Mouse (Mus musculus): Measurements from ENCODE around the gene Ddx23. TPM values are rescaled to one million over a fixed set of nuclear protein-coding genes. Genes with fewer than 3 reads are reported as not detected.
A peak's percentile ranks its signal among the peaks of the same experiment; 100 is the strongest.

Gene Ddx23
- polyA plus RNA-seq, 1 experiment from 2014 or later = 27.3 TPM

DNA sequence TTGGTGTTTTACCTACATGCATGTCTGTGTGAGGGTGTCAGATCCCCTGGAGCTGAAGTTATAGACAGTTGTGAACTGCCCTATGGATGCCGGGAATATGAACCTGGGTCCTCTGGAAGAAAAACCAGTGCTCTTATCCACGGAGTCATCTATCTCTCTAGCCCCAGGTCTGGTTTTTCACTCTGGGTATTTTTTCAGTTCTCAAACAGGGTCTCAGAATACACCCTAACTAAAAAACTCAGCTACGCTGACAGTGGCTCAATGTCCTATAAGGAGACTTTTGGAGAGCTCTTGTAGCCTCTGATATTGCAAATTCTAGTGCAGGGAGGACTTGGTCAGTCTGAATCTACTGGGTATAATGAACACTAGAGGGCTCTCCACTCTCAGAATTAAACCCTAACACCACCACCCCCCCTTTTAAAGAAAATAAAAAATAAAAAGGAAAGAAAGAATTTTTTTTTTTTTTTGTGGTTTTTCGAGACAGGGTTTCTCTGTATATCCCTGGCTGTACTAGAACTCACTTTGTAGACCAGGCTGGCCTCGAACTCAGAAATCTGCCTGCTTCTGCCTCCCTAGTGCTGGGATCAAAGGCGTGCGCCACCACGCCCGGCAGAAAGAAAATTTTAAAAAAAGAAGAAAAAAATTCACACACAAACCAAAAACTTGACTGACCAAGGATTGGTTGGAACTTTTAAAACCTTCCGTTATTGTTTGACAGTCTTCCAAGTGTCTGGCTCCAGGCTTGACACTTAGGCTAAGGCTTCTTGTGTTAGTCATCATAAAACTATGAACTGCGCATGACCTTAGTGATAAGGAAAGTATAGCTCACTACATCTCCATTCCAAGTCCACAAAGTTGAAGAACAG, 1.6 kb upstream of the Ddx23 start:
- no peak overlapping the region for H3K27ac ChIP-seq
- no peaks in the 10 kb centered on the region for H3K27me3 ChIP-seq (ENCODE audit: poor library complexity, severe bottlenecking)
- no peak overlapping the region for H3K4me3 ChIP-seq
- no peak for DNase-seq (ENCODE audit: extremely low spot score, low spot score)
- H3K4me1 ChIP-seq = peaks cover 14% of the 10 kb centered on the region
- H3K9me3 ChIP-seq = no peaks in the 10 kb centered on the region
- 82% methylated on average over 11 of the region's 11 CpGs for WGBS
- peaks cover 18% of the 10 kb centered on the region for H3K36me3 ChIP-seq (replicated peaks)

DNA sequence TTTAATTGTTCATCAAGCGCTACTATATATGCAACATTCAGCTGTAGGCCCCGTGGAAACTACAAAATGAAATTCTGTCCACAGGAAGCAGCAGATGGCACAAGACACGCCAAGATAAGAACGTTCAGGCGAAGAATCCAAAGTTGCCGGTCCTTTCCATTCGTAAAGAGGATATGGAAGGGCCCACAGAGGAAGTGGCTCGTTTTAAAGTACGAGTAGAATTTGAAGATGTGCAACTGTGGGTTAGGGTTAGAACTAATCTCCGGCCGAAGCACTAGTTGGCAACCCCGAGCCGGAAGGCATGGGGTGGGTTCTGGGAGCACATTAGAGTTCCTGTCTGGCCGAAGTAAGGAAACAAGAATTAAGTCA, 512 bp downstream of the Ddx23 start:
- WGBS = 3% methylated on average over 14 of the region's 14 CpGs
- peak overlapping the region; percentile 92 for H3K4me3 ChIP-seq
- peaks cover 39% of the 10 kb centered on the region for H3K36me3 ChIP-seq (replicated peaks)
- H3K27me3 ChIP-seq (ENCODE audit: poor library complexity, severe bottlenecking) = no peaks in the 10 kb centered on the region
- peak overlapping the region; percentile 98 for H3K27ac ChIP-seq
- no peak for DNase-seq (ENCODE audit: extremely low spot score, low spot score)
- peaks cover 14% of the 10 kb centered on the region for H3K4me1 ChIP-seq
- no peaks in the 10 kb centered on the region for H3K9me3 ChIP-seq

DNA sequence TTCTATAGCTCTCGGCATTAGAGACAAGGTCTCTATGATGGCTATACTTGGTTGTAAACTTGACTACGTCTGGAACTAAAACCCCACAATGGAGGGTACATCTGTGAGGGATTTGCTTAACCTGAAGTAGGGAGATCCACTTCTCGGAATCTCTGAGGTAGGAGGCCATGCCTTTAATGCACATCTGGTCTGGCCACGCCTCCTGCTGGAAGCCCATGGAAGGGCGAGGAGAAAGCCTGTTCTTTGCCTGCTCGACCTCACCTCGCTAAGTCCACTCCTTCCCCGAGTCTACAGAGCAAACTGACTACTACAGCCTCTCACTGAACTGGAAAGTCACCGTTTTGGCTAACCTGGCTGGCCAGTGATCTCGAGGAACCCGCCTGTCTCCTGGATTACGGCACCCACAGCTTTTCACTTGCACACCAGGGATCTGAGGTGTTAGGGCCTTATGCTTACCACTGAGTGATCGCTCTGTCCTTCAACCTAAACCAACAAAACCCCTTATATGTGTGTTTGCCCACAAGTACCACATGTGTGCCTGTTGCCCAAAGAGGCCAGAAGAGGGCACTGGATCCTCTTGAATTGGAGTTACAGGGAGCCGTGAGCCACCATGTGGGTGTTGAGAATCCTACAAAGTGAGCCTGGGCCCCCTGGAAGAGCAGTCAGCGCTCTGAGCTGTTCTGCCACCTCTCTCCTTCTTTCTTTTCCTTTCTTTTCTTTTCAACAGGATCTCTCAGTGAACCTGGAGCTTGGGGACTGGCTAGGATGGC, 5.5 kb downstream of the Ddx23 start:
- WGBS = 85% methylated on average over 15 of the region's 15 CpGs
- Histone ChIP-seq H3K36me3 (replicated peaks) (peaks cover 90% of the 10 kb centered on the region), H3K4me1 (peaks cover 14% of the 10 kb centered on the region), H3K9me3 (no peaks in the 10 kb centered on the region), H3K4me3 (no peak overlapping the region), H3K27ac (no peak overlapping the region), H3K27me3 (ENCODE audit: poor library complexity, severe bottlenecking) (no peaks in the 10 kb centered on the region)
- DNase-seq (ENCODE audit: extremely low spot score, low spot score) = no peak

DNA sequence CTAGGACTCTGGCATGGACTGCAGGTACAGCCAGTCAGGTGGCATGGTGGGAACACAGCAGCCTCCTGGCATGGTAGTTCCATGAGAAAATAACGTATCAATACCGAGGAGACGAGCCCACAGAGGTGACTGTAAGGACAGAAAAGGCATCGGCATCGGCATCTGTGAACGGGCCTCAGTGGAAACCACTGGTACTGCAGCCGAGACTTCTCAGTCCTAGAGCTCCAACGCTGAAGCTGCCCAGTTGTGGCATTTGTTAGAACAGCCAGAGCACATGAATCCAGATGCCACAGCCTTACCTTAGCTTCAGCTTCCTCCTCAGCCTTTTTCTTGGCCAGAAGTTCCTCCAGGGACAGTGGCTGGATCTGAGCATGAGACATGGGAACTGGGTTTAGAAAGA, 10.5 kb downstream of the Ddx23 start:
- no peak overlapping the region for H3K4me3 ChIP-seq
- no peak for DNase-seq (ENCODE audit: extremely low spot score, low spot score)
- WGBS = 97% methylated on average over 8 of the region's 8 CpGs
- H3K27me3 ChIP-seq (ENCODE audit: poor library complexity, severe bottlenecking) = no peaks in the 10 kb centered on the region
- H3K36me3 ChIP-seq (replicated peaks) = peaks cover 100% of the 10 kb centered on the region
- no peaks in the 10 kb centered on the region for H3K4me1 ChIP-seq
- H3K27ac ChIP-seq = no peak overlapping the region
- H3K9me3 ChIP-seq = no peaks in the 10 kb centered on the region

DNA sequence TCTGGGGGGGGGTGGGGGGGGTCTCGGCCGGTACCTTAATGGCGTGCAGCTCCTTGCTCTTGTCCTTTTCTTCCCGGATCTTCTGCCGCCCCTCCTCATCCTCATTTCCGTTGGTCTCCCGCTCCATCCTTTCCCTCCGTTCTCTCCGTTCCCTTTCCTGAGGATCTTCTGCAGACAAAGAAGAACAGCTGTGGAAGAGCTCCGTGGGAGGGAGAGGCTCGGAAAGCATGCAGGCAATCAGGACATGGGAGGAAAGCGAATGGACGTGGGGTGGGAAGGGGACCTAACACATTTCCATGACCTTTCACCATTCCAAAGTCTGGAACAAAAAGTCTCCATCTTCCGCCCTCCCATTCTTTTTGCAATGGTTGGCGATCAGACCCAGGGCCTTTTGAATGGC, 11.3 kb downstream of the Ddx23 start:
- 89% methylated on average over 15 of the region's 15 CpGs for WGBS
- H3K27me3 ChIP-seq (ENCODE audit: poor library complexity, severe bottlenecking) = no peaks in the 10 kb centered on the region
- H3K36me3 ChIP-seq (replicated peaks) = peaks cover 100% of the 10 kb centered on the region

DNA sequence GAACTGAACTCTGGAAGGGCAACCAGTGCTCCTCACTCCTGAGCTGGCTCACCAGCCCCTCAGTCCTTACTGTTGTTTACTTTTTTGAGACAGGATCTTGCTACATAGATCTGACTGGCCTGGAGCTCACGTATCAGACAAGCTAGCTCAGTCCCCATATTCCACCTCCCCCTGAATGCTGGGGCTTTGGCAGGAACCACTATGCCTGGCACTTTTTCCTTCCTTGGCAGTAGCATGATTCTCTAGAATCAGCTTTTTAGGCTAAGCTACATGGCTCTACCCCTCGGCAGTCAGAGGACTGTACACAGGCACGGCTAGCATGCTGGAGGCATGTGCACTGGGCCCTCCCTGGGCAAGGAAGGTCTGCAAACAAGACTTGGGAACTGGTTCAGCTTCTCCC, 14.6 kb downstream of the Ddx23 start:
- no peaks in the 10 kb centered on the region for H3K4me1 ChIP-seq
- H3K27me3 ChIP-seq (ENCODE audit: poor library complexity, severe bottlenecking) = no peaks in the 10 kb centered on the region
- H3K27ac ChIP-seq = no peak overlapping the region
- H3K9me3 ChIP-seq = no peaks in the 10 kb centered on the region
- 95% methylated on average over 3 of the region's 3 CpGs for WGBS
- H3K4me3 ChIP-seq = no peak overlapping the region
- DNase-seq (ENCODE audit: extremely low spot score, low spot score) = no peak
- H3K36me3 ChIP-seq (replicated peaks) = peaks cover 100% of the 10 kb centered on the region

More for the DNA sequence above, 11.3 kb downstream of the Ddx23 start:
- Histone ChIP-seq H3K27ac (no peak overlapping the region), H3K4me3 (no peak overlapping the region), H3K4me1 (no peaks in the 10 kb centered on the region), H3K9me3 (no peaks in the 10 kb centered on the region)
- DNase-seq (ENCODE audit: extremely low spot score, low spot score) = no peak

DNA sequence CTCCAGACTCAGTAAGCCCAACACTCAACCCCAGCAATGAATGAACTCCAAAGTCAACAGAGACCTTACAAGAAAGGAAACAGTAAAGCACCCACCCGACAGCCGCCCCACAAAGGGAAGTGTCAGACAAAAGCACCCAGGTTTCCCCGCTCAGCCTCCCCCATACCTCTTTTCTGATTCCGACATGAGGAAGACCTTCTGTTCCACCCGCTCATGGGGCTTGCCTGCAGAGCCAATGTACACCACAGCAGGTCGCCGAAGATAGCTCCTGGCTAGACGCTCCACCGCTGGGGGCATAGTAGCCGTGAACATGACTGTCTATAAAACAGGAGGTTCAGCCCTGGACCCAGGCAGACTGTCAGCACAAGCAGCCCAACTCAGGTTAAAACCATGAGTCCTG, 15.4 kb downstream of the Ddx23 start:
- WGBS = 90% methylated on average over 10 of the region's 10 CpGs
- no peak overlapping the region for H3K27ac ChIP-seq
- H3K4me1 ChIP-seq = no peaks in the 10 kb centered on the region
- no peak overlapping the region for H3K4me3 ChIP-seq
- H3K9me3 ChIP-seq = no peaks in the 10 kb centered on the region
- H3K36me3 ChIP-seq (replicated peaks) = peaks cover 100% of the 10 kb centered on the region
- no peaks in the 10 kb centered on the region for H3K27me3 ChIP-seq (ENCODE audit: poor library complexity, severe bottlenecking)
- no peak for DNase-seq (ENCODE audit: extremely low spot score, low spot score)

DNA sequence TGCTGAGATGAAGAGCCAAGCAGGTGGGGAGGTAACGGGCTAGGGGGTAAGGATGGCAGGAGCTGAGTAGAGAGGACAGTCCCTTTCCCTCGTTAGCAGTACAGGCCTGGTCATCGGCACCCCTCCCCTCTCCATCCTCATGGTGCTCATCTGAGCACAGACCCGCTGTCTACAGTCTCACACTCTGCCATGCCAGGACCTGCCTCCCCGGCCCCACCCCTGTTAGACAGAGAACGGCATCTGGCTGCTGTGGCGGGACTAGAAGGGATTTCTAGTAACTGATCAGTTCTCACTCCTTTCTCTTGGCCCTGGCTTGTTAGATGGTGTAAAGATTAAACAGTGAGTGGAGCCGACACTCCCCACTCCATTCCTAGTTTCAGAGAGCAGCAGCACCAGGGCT, 16.0 kb downstream of the Ddx23 start:
- Histone ChIP-seq H3K9me3 (no peaks in the 10 kb centered on the region), H3K27ac (no peak overlapping the region), H3K4me1 (no peaks in the 10 kb centered on the region), H3K36me3 (replicated peaks) (peaks cover 100% of the 10 kb centered on the region), H3K4me3 (no peak overlapping the region), H3K27me3 (ENCODE audit: poor library complexity, severe bottlenecking) (no peaks in the 10 kb centered on the region)
- no peak for DNase-seq (ENCODE audit: extremely low spot score, low spot score)
- 87% methylated on average over 8 of the region's 8 CpGs for WGBS

DNA sequence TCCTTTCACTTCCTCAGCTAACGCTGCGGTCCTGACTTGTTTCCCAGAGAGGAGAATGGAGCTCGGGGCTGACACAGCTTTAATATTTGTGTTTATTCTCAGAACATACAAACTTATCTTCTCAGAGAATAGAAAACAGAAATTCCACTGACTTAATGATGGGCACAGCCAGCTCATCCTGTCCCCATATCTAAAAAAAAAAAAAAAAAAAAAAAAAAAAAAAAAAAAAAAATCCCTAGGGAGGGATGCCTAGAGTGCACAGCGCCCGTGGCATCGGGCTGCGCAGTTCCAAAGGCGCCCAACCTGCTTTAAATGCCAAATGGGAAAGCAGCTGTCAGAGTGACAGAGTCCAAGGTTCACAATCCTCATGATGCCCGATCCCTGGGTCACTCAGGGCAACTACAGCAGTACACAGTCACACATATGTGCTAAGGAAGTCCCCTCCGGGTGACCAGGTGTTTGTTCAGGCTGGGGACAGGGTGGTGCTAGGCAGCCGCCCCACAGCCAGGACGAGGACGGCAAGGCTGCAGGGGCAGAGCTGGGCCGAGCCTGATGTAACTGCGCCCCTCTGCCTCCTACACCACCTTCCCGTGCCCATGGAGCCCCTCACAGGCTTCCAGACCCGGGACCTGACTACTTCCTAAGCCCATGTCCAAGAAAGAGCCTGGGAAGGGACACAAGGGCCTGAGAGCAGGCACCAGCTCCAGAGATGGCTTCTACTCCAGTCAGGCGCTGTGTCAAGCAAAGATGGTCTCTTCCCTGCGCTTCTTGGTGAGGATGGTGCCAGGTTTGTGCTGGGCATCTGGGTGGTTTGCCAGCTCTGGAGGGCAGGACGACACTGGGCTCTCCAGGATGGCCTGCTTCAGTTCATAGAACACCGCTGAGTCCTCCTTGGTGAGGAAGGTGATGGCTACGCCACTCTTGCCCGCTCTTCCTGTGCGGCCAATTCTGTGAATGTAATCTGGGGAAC, 17.4 kb downstream of the Ddx23 start:
- Histone ChIP-seq H3K4me3 (no peak overlapping the region), H3K4me1 (no peaks in the 10 kb centered on the region), H3K27me3 (ENCODE audit: poor library complexity, severe bottlenecking) (peaks cover 6% of the 10 kb centered on the region; the same call in 1 of the 2 replicates), H3K36me3 (replicated peaks) (peaks cover 98% of the 10 kb centered on the region), H3K27ac (no peak overlapping the region), H3K9me3 (no peaks in the 10 kb centered on the region)
- no peak for DNase-seq (ENCODE audit: extremely low spot score, low spot score)
- 95% methylated on average over 24 of the region's 24 CpGs for WGBS

DNA sequence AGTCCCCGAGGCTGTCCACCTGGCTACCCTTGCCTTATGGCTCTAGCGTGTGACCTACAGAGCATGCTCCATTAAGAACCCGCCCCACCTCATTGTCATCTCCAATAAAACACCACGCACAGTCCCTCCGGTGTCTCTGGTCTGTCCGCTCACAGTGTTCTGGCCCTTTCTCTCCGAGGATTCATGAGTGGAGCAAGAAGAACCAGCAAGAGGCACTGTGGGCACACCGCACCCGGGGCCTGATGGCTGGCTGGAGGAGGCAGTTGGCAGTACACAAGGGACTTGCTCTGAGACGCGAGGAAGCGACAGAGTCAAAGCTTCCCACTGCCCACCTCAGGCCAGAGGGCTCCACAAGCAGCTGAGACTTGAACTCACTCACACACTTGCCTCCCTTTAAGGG, 18.3 kb downstream of the Ddx23 start:
- Histone ChIP-seq H3K36me3 (replicated peaks) (peaks cover 97% of the 10 kb centered on the region), H3K4me1 (peaks cover 7% of the 10 kb centered on the region), H3K9me3 (no peaks in the 10 kb centered on the region), H3K27me3 (ENCODE audit: poor library complexity, severe bottlenecking) (peaks cover 15% of the 10 kb centered on the region; the same call in 1 of the 2 replicates), H3K4me3 (no peak overlapping the region), H3K27ac (no peak overlapping the region)
- 89% methylated on average over 12 of the region's 12 CpGs for WGBS
- DNase-seq (ENCODE audit: extremely low spot score, low spot score) = no peak

DNA sequence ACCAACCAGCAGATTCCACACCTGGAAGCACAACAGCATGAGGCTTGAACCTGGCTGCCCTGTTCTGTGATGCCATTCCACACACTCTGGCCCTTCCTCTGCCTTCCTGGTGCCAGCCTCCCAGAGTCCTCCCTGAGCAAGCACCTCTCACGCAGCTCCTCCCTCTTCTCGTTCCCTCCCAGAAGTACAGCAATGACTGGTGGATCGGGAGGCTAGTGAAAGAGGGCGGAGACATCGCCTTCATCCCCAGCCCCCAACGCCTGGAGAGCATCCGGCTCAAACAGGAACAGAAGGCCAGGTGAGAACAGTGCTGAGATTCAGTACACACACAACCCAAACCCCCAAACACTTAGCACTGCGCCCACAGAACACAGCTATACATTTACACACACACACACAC, 22.5 kb downstream of the Ddx23 start:
- H3K27ac ChIP-seq = no peak overlapping the region
- peaks cover 57% of the 10 kb centered on the region for H3K36me3 ChIP-seq (replicated peaks)
- peaks cover 31% of the 10 kb centered on the region for H3K4me1 ChIP-seq
- H3K9me3 ChIP-seq = no peaks in the 10 kb centered on the region
- H3K4me3 ChIP-seq = no peak overlapping the region
- WGBS = 40% methylated on average over 8 of the region's 8 CpGs
- H3K27me3 ChIP-seq (ENCODE audit: poor library complexity, severe bottlenecking) = peaks cover 50% of the 10 kb centered on the region
- no peak for DNase-seq (ENCODE audit: extremely low spot score, low spot score)

DNA sequence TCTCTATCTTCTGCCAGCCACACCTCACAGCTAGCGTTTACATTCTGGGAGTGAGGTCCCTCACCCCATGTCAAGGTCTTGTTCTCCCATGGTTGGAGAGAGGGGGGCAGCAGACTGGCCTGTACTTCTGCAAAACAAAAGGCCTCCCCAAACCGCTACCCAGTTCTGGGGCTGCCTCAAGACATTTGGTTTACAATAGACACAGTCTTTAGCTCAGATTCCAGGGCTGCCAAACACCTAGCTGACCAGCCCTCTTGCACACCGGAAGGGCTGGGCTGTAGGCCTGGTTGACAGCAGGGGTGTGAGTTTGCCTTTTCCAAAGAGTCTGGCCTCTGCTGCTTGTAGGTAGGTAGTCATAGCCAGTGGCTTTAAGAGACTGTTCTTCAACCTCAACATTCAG, 25.5 kb downstream of the Ddx23 start:
- no peak overlapping the region for H3K27ac ChIP-seq
- H3K36me3 ChIP-seq (replicated peaks) = peaks cover 27% of the 10 kb centered on the region
- H3K9me3 ChIP-seq = no peaks in the 10 kb centered on the region
- peaks cover 80% of the 10 kb centered on the region for H3K27me3 ChIP-seq (ENCODE audit: poor library complexity, severe bottlenecking)
- H3K4me1 ChIP-seq = peaks cover 61% of the 10 kb centered on the region
- 34% methylated on average over 3 of the region's 3 CpGs for WGBS
- DNase-seq (ENCODE audit: extremely low spot score, low spot score) = no peak
- H3K4me3 ChIP-seq = peak overlapping the region; percentile 87; the same call in 1 of the 2 replicates

Measured in forebrain, embryonic 10.5 days (tissue).